Mouse (Mus musculus) hindbrain, embryonic 14.5 days (tissue): ENCODE measurements at regions not wholly inside any gene's neighbourhood (a gene's known extent, or its start where the extent isn't known, plus 50 kb on each side); places are given as distances from the start of the nearest gene placed in this dataset.

Source experiments
- ATAC-seq: fragments of 200-750 bp; cut with Nextera tagmentation; 2 replicates; pipeline ENCODE4 v1.8.0; 2017; ENCODE audit warnings: moderate number of reproducible peaks, mild to moderate bottlenecking, moderate TSS enrichment, moderate library complexity; ENCODE audit not compliant: low FRiP score
- DNase-seq: peaks from one replicate; pipeline ENCODE4 v3.0.0-alpha.2; 2015; ENCODE audit warnings: low spot score
- H3K27ac ChIP-seq: fragments of 300-500 bp; sonication (generic); 2 replicates; pipeline ENCODE4 v1.5.1; 2014; ENCODE audit warnings: mild to moderate bottlenecking, moderate library complexity
- H3K27me3 ChIP-seq: fragments of 300-500 bp; sonication (generic); 2 replicates; pipeline ENCODE4 v1.6.1; 2014; ENCODE audit warnings: mild to moderate bottlenecking, low read length, mixed read lengths; ENCODE audit not compliant: control insufficient read depth, insufficient read depth
- H3K36me3 ChIP-seq: fragments of 300-500 bp; sonication (generic); replicated peaks from 2 replicates; pipeline ENCODE4 v1.6.1; 2014; ENCODE audit not compliant: control insufficient read depth, insufficient read depth
- H3K4me1 ChIP-seq: fragments of 300-500 bp; sonication (generic); replicated peaks from 2 replicates; pipeline ENCODE4 v1.6.1; 2014; ENCODE audit warnings: antibody characterized with exemption, low read length, mixed read lengths; ENCODE audit not compliant: control insufficient read depth, insufficient read depth
- H3K4me2 ChIP-seq: fragments of 300-500 bp; sonication (generic); replicated peaks from 2 replicates; pipeline ENCODE4 v1.6.1; 2014; ENCODE audit warnings: mild to moderate bottlenecking, moderate library complexity
- H3K4me3 ChIP-seq: fragments of 300-500 bp; sonication (generic); replicated peaks from 2 replicates; pipeline ENCODE4 v1.5.1; 2014; ENCODE audit warnings: mild to moderate bottlenecking, low read length
- H3K9ac ChIP-seq: fragments of 300-500 bp; sonication (generic); 2 replicates; pipeline ENCODE4 v1.6.1; 2014
- H3K9me3 ChIP-seq: fragments of 300-500 bp; sonication (generic); 2 replicates; pipeline ENCODE4 v1.6.1; 2016; ENCODE audit warnings: low read length; ENCODE audit not compliant: control insufficient read depth
- WGBS: fragments of 180-500 bp; shearing (Covaris S2); extraction: QIAGEN DNeasy Blood & Tissue Kit; methylation state at CpG from one replicate; pipeline ENCODE4 v1.1.7; 2014; 5-methylcytosine and 5-hydroxymethylcytosine counted together

GRCm38 (mm10) chr2:9744181-9744580 is 136.9 kb upstream of the 4930412O13Rik start:
- no peak for ATAC-seq

GRCm38 (mm10) chr2:9749829-9750788 is 130.9 kb upstream of the 4930412O13Rik start:
- no peak for DNase-seq
- Histone ChIP-seq H3K4me1 (no peaks in the 10 kb centered on the region), H3K27me3 (no peaks in the 10 kb centered on the region)

More at GRCm38 (mm10) chr2:9744181-9744580, 136.9 kb upstream of the 4930412O13Rik start:
- no peak for DNase-seq
- Histone ChIP-seq H3K4me2 (no peak overlapping the region), H3K27me3 (no peaks in the 10 kb centered on the region), H3K9ac (no peak overlapping the region), H3K36me3 (no peaks in the 10 kb centered on the region), H3K4me3 (no peak overlapping the region), H3K4me1 (no peaks in the 10 kb centered on the region), H3K9me3 (no peaks in the 10 kb centered on the region), H3K27ac (no peak overlapping the region)
- 94% methylated on average over 3 of the region's 3 CpGs for WGBS

GRCm38 (mm10) chr2:9753691-9754090 is 127.4 kb upstream of the 4930412O13Rik start:
- no peaks in the 10 kb centered on the region for H3K27me3 ChIP-seq
- no peaks in the 10 kb centered on the region for H3K36me3 ChIP-seq
- ATAC-seq (no peak), DNase-seq (no peak)
- H3K4me1 ChIP-seq = no peaks in the 10 kb centered on the region
- H3K27ac ChIP-seq = no peak overlapping the region
- no peaks in the 10 kb centered on the region for H3K9me3 ChIP-seq
- H3K4me2 ChIP-seq = no peak overlapping the region
- H3K9ac ChIP-seq = no peak overlapping the region
- 96% methylated on average over 7 of the region's 7 CpGs for WGBS
- no peak overlapping the region for H3K4me3 ChIP-seq

More at GRCm38 (mm10) chr2:9749829-9750788, 130.9 kb upstream of the 4930412O13Rik start:
- WGBS = 43% methylated on average over 11 of the region's 11 CpGs
- Histone ChIP-seq H3K9me3 (no peaks in the 10 kb centered on the region), H3K4me3 (no peak overlapping the region), H3K9ac (no peak overlapping the region), H3K36me3 (no peaks in the 10 kb centered on the region), H3K27ac (no peak overlapping the region), H3K4me2 (no peak overlapping the region)
- no peak for ATAC-seq

GRCm38 (mm10) chr2:9754153-9754552 is 126.9 kb upstream of the 4930412O13Rik start:
- H3K4me3 ChIP-seq = no peak overlapping the region
- H3K36me3 ChIP-seq = no peaks in the 10 kb centered on the region
- WGBS = 84% methylated on average over 6 of the region's 6 CpGs
- H3K9ac ChIP-seq = no peak overlapping the region
- no peak overlapping the region for H3K27ac ChIP-seq
- ATAC-seq = no peak
- no peaks in the 10 kb centered on the region for H3K27me3 ChIP-seq
- DNase-seq = no peak
- no peaks in the 10 kb centered on the region for H3K9me3 ChIP-seq
- no peaks in the 10 kb centered on the region for H3K4me1 ChIP-seq
- no peak overlapping the region for H3K4me2 ChIP-seq

GRCm38 (mm10) chr2:9757770-9758420 is 123.2 kb upstream of the 4930412O13Rik start:
- H3K4me3 ChIP-seq = no peak overlapping the region
- no peaks in the 10 kb centered on the region for H3K4me1 ChIP-seq
- H3K27ac ChIP-seq = no peak overlapping the region
- H3K9ac ChIP-seq = no peak overlapping the region
- no peaks in the 10 kb centered on the region for H3K27me3 ChIP-seq
- no peaks in the 10 kb centered on the region for H3K36me3 ChIP-seq
- DNase-seq (no peak), ATAC-seq (no peak)
- no peaks in the 10 kb centered on the region for H3K9me3 ChIP-seq
- no peak overlapping the region for H3K4me2 ChIP-seq
- WGBS = 82% methylated on average over 5 of the region's 5 CpGs

GRCm38 (mm10) chr2:9758983-9759382 is 122.1 kb upstream of the 4930412O13Rik start:
- ATAC-seq = no peak
- Histone ChIP-seq H3K4me3 (no peak overlapping the region), H3K9me3 (no peaks in the 10 kb centered on the region), H3K4me1 (no peaks in the 10 kb centered on the region), H3K36me3 (no peaks in the 10 kb centered on the region), H3K27me3 (no peaks in the 10 kb centered on the region), H3K4me2 (no peak overlapping the region), H3K9ac (no peak overlapping the region), H3K27ac (no peak overlapping the region)
- no peak for DNase-seq
- WGBS = 90% methylated on average over 7 of the region's 7 CpGs

GRCm38 (mm10) chr2:9759389-9760104 is 121.5 kb upstream of the 4930412O13Rik start:
- H3K4me2 ChIP-seq = no peak overlapping the region
- no peak for DNase-seq
- no peak for ATAC-seq
- H3K4me3 ChIP-seq = no peak overlapping the region
- 85% methylated on average over 7 of the region's 7 CpGs for WGBS
- H3K9ac ChIP-seq = no peak overlapping the region
- H3K9me3 ChIP-seq = no peaks in the 10 kb centered on the region
- no peaks in the 10 kb centered on the region for H3K36me3 ChIP-seq
- H3K4me1 ChIP-seq = no peaks in the 10 kb centered on the region
- no peak overlapping the region for H3K27ac ChIP-seq
- H3K27me3 ChIP-seq = no peaks in the 10 kb centered on the region

- Histone ChIP-seq H3K36me3 (no peaks in the 10 kb centered on the region), H3K27ac (no peak overlapping the region), H3K9me3 (no peaks in the 10 kb centered on the region), H3K4me2 (no peak overlapping the region), H3K27me3 (no peaks in the 10 kb centered on the region), H3K9ac (no peak overlapping the region), H3K4me3 (no peak overlapping the region), H3K4me1 (no peaks in the 10 kb centered on the region)
- WGBS = 67% methylated on average over 2 of the region's 2 CpGs
- no peak for ATAC-seq
- no peak for DNase-seq
Measured at GRCm38 (mm10) chr2:9780159-9780558, 100.9 kb upstream of the 4930412O13Rik start.

GRCm38 (mm10) chr2:9782698-9783097 is 98.4 kb upstream of the 4930412O13Rik start:
- Histone ChIP-seq H3K9ac (no peak overlapping the region), H3K4me2 (no peak overlapping the region), H3K9me3 (no peaks in the 10 kb centered on the region), H3K4me1 (no peaks in the 10 kb centered on the region), H3K27ac (no peak overlapping the region), H3K36me3 (no peaks in the 10 kb centered on the region), H3K4me3 (no peak overlapping the region), H3K27me3 (no peaks in the 10 kb centered on the region)
- ATAC-seq = no peak
- DNase-seq = no peak
- 80% methylated on average over 3 of the region's 3 CpGs for WGBS
